Mouse (Mus musculus) stomach, postnatal 0 days (tissue): ENCODE measurements around the gene Kcnn3.

Experiments
- CTCF ChIP-seq: IDR thresholded peaks from 2 replicates; pipeline ENCODE4 v1.5.1; 2016; ENCODE audit warnings: antibody characterized with exemption, low read depth, mild to moderate bottlenecking, moderate library complexity
- EP300 ChIP-seq: optimal IDR thresholded peaks from 2 replicates; pipeline ENCODE3; 2016; ENCODE audit warnings: antibody characterized with exemption

DNA sequence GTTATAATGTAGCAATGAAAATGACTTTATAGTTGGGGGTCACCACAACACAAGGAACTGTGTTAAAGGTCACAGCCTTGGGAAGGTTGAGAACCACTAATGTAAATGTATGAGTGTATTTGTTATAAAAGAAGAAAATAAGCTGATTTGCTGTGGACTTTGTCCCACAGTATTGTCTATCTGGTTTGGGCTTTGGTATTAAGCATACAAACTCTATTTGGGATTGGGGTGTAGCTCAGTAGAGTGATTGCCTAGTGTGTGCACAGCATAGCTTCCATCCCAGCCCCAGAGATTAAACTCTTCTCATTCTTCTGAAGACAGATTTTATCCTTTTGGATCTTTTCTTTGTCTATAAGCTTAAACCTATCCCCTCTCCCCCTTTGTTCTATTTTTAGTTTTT lies 202.1 kb downstream of the Kcnn3 start:
- TF ChIP-seq CTCF (no peak), EP300 (no peak)
